Mouse (Mus musculus): Measurements from ENCODE around the gene Slc25a47. TPM values are rescaled to one million over a fixed set of nuclear protein-coding genes. Genes with fewer than 3 reads are reported as not detected.

Slc25a47 gene
- total and polyA plus RNA-seq, 3 experiments: 3.0 to 5.3 (median 3.1) TPM

- in situ Hi-C loops (cut with MboI; ENCODE audit: low pct_ligation_motif_present, low pct_unique_long_range_greater_than_20kb, low sequenced_read_pairs) (no loop called here), dilution Hi-C loops (cut with MboI; ENCODE audit: extremely low pct_ligation_motif_present, extremely low pct_unique_long_range_greater_than_20kb, low sequenced_read_pairs) (no loop called here)
- no peak for TF ChIP-seq MXI1 (IDR thresholded peaks at IDR 0.05; ENCODE audit: low read depth, low read length)
- TF ChIP-seq HCFC1 (IDR thresholded peaks at IDR 0.05; ENCODE audit: low read depth, low read length): no peak
- TF ChIP-seq CHD2 (IDR thresholded peaks at IDR 0.05; ENCODE audit: low read length): no peak
- no peak for TF ChIP-seq NELFE (IDR thresholded peaks at IDR 0.05; ENCODE audit: low read depth, low read length)
Measured at GRCm38 (mm10) chr12:108816569-108816968, 19.3 kb upstream of the Slc25a47 start.

GRCm38 (mm10) chr12:108820461-108820860 is 15.4 kb upstream of the Slc25a47 start:
- H3K36me3 ChIP-seq (replicated peaks in 1 of 2; ENCODE audit: control insufficient read depth in 1 of 2, insufficient read depth in 1 of 2, low read length in 1 of 2): peaks cover 33 to 78% of the 10 kb centered on the region in 2 experiments
- no peak for DNase-seq (ENCODE audit: extremely low read depth)
- H3K79me2 ChIP-seq (replicated peaks; ENCODE audit: control insufficient read depth, extremely low read depth, insufficient read depth, poor library complexity, severe bottlenecking): peaks cover 1% of the 10 kb centered on the region
- no peaks in the 10 kb centered on the region for H3K9me3 ChIP-seq (replicated peaks; ENCODE audit: low read length)
- dilution Hi-C loops (cut with MboI; ENCODE audit: extremely low pct_ligation_motif_present, extremely low pct_unique_long_range_greater_than_20kb, low sequenced_read_pairs): no loop called here
- no peak overlapping the region for H3K4me3 ChIP-seq (replicated peaks in 1 of 3; ENCODE audit: low read depth in 2 of 3, low read length in 2 of 3, poor library complexity in 1 of 3)
- TF ChIP-seq SIN3A (IDR thresholded peaks at IDR 0.05; ENCODE audit: low read length): no peak
- no peak for TF ChIP-seq RAD21 (IDR thresholded peaks at IDR 0.05; ENCODE audit: low read depth, low read length)
- TF ChIP-seq RCOR1 (conservative IDR thresholded peaks at IDR 0.05; ENCODE audit: low read depth, low read length): no peak
- no peak for TF ChIP-seq TBP (conservative IDR thresholded peaks at IDR 0.05; ENCODE audit: low read depth, low read length)
- TF ChIP-seq MAZ (IDR thresholded peaks at IDR 0.05; ENCODE audit: low read depth, low read length): no peak
- no peak for TF ChIP-seq CTCF (conservative IDR thresholded peaks at IDR 0.05 in 1 of 2, IDR thresholded peaks at IDR 0.05 in 1 of 2; ENCODE audit: low read depth in 2 of 2, low read length in 2 of 2)
- TF ChIP-seq NELFE (IDR thresholded peaks at IDR 0.05; ENCODE audit: low read depth, low read length): no peak
- no peak for TF ChIP-seq PAX5 (IDR thresholded peaks at IDR 0.05; ENCODE audit: low read length)
- TF ChIP-seq MEF2A (IDR thresholded peaks at IDR 0.05; ENCODE audit: borderline replicate concordance, low read depth, low read length): no peak
- TF ChIP-seq ZKSCAN1 (IDR thresholded peaks at IDR 0.05; ENCODE audit: borderline replicate concordance, low read depth, low read length): no peak
- no peak for TF ChIP-seq CHD1 (IDR thresholded peaks at IDR 0.05; ENCODE audit: low read depth, low read length)
- no peak for TF ChIP-seq IRF4 (IDR thresholded peaks at IDR 0.05; ENCODE audit: low read depth, low read length)
- in situ Hi-C loops (cut with MboI; ENCODE audit: low pct_ligation_motif_present, low pct_unique_long_range_greater_than_20kb, low sequenced_read_pairs): no loop called here
- no peaks in the 10 kb centered on the region for H3K27me3 ChIP-seq (replicated peaks)
- H3K4me2 ChIP-seq (ENCODE audit: insufficient read depth, low read depth, poor library complexity, severe bottlenecking): no peak overlapping the region
- H3K27ac ChIP-seq (ENCODE audit: insufficient read depth, low read depth): no peak overlapping the region
- no peaks in the 10 kb centered on the region for H3K4me1 ChIP-seq (ENCODE audit: control insufficient read depth in 1 of 2, insufficient read depth in 2 of 2)
- H3K9ac ChIP-seq (ENCODE audit: insufficient read depth, low read depth): no peak overlapping the region

More at GRCm38 (mm10) chr12:108816569-108816968, 19.3 kb upstream of the Slc25a47 start:
- Histone ChIP-seq H3K4me3 (replicated peaks in 1 of 3; ENCODE audit: low read depth in 2 of 3, low read length in 2 of 3, poor library complexity in 1 of 3) (no peak overlapping the region), H3K27me3 (replicated peaks) (no peaks in the 10 kb centered on the region), H3K27ac (ENCODE audit: insufficient read depth, low read depth) (no peak overlapping the region), H3K9ac (ENCODE audit: insufficient read depth, low read depth) (no peak overlapping the region), H3K4me1 (ENCODE audit: control insufficient read depth in 1 of 2, insufficient read depth in 2 of 2) (no peaks in the 10 kb centered on the region), H3K4me2 (ENCODE audit: insufficient read depth, low read depth, poor library complexity, severe bottlenecking) (no peak overlapping the region), H3K79me2 (replicated peaks; ENCODE audit: control insufficient read depth, extremely low read depth, insufficient read depth, poor library complexity, severe bottlenecking) (peaks cover 32% of the 10 kb centered on the region), H3K9me3 (replicated peaks; ENCODE audit: low read length) (no peaks in the 10 kb centered on the region), H3K36me3 (replicated peaks in 1 of 2; ENCODE audit: control insufficient read depth in 1 of 2, insufficient read depth in 1 of 2, low read length in 1 of 2) (peaks cover 52 to 91% of the 10 kb centered on the region in 2 experiments)
- DNase-seq (ENCODE audit: extremely low read depth): no peak
